Mouse (Mus musculus) limb, embryonic 11.5 days (tissue): ENCODE measurements around the gene Nrp1. TPM values are rescaled to one million over a fixed set of nuclear protein-coding genes. Genes with fewer than 3 reads are reported as not detected.

Source experiments
- ATAC-seq: fragments of 200-750 bp; cut with Nextera tagmentation; 2 replicates; pipeline ENCODE4 v1.8.0; 2017; ENCODE audit warnings: low read depth; ENCODE audit not compliant: insufficient number of reproducible peaks, low FRiP score, low TSS enrichment
- DNase-seq: peaks from one replicate; pipeline ENCODE4 v3.0.0-alpha.2; 2015; ENCODE audit warnings: low spot score
- H3K27ac ChIP-seq: fragments of 300-500 bp; sonication (generic); replicated peaks from 2 replicates; pipeline ENCODE4 v1.5.1; 2014; ENCODE audit warnings: low read depth, mild to moderate bottlenecking, low read length
- H3K27me3 ChIP-seq: fragments of 300-500 bp; sonication (generic); 2 replicates; pipeline ENCODE4 v1.6.1; 2014; ENCODE audit warnings: mild to moderate bottlenecking, low read length, mixed read lengths; ENCODE audit not compliant: control insufficient read depth, insufficient read depth
- H3K36me3 ChIP-seq: fragments of 300-500 bp; sonication (generic); 2 replicates; pipeline ENCODE4 v1.6.1; 2014; ENCODE audit warnings: mild to moderate bottlenecking, low read length, moderate library complexity, mixed read lengths; ENCODE audit not compliant: control insufficient read depth, insufficient read depth
- H3K4me1 ChIP-seq: fragments of 300-500 bp; sonication (generic); 2 replicates; pipeline ENCODE4 v1.6.1; 2014; ENCODE audit warnings: low read length, mixed read lengths; ENCODE audit not compliant: control insufficient read depth, insufficient read depth
- H3K4me2 ChIP-seq: fragments of 300-500 bp; sonication (generic); 2 replicates; pipeline ENCODE4 v1.6.1; 2014; ENCODE audit warnings: low read depth, mild to moderate bottlenecking, moderate library complexity; ENCODE audit not compliant: severe bottlenecking
- H3K4me3 ChIP-seq: fragments of 300-500 bp; sonication (generic); 2 replicates; pipeline ENCODE4 v1.5.1; 2014; ENCODE audit warnings: low read depth, low read length
- H3K9ac ChIP-seq: fragments of 300-500 bp; sonication (generic); 2 replicates; pipeline ENCODE4 v1.6.1; 2014; ENCODE audit warnings: mild to moderate bottlenecking, low read length
- H3K9me3 ChIP-seq: fragments of 300-500 bp; sonication (generic); 2 replicates; pipeline ENCODE4 v1.6.1; 2016; ENCODE audit warnings: low read length; ENCODE audit not compliant: control insufficient read depth
- WGBS: fragments of 180-500 bp; shearing (Covaris S2); extraction: QIAGEN DNeasy Blood & Tissue Kit; methylation state at CpG from one replicate; pipeline ENCODE4 v1.1.7; 2014; 5-methylcytosine and 5-hydroxymethylcytosine counted together
- polyA plus RNA-seq: library from polyadenylated mRNA; unstranded; fragments of >200 nt; fragmentation: Nextera tagmentation; extraction: Ambion mirVana; gene quantifications from 2 replicates; pipeline ENCODE4 v1.2.1, GENCODE M21; 2014

Nrp1 gene
- polyA plus RNA-seq, 1 experiment from 2014 or later = 51.1 TPM

- Histone ChIP-seq H3K27me3 (no peaks in the 10 kb centered on the region), H3K27ac (no peak overlapping the region), H3K4me2 (no peak overlapping the region), H3K4me3 (no peak overlapping the region), H3K4me1 (no peaks in the 10 kb centered on the region), H3K9me3 (no peaks in the 10 kb centered on the region), H3K36me3 (no peaks in the 10 kb centered on the region), H3K9ac (no peak overlapping the region)
- ATAC-seq (no peak), DNase-seq (no peak)
- 91% methylated on average over 6 of the region's 6 CpGs for WGBS
Observed at GRCm38 (mm10) chr8:128373418-128373817, 15.0 kb downstream of the Nrp1 start.

- Histone ChIP-seq H3K27ac (no peak overlapping the region), H3K27me3 (no peaks in the 10 kb centered on the region), H3K4me2 (no peak overlapping the region), H3K9me3 (no peaks in the 10 kb centered on the region), H3K4me3 (no peak overlapping the region), H3K9ac (no peak overlapping the region), H3K4me1 (peaks cover 2% of the 10 kb centered on the region; the same call in 1 of the 2 replicates), H3K36me3 (no peaks in the 10 kb centered on the region)
- no peak for DNase-seq
- WGBS = 88% methylated on average over 4 of the region's 4 CpGs
- ATAC-seq = no peak
Observed at GRCm38 (mm10) chr8:128375291-128375690, 16.9 kb downstream of the Nrp1 start.

- no peak for ATAC-seq
- Histone ChIP-seq H3K9ac (no peak overlapping the region), H3K4me2 (no peak overlapping the region), H3K4me3 (no peak overlapping the region), H3K36me3 (no peaks in the 10 kb centered on the region), H3K27me3 (no peaks in the 10 kb centered on the region), H3K27ac (no peak overlapping the region), H3K9me3 (no peaks in the 10 kb centered on the region), H3K4me1 (peaks cover 7% of the 10 kb centered on the region)
- DNase-seq = no peak
- 72% methylated on average over 3 of the region's 3 CpGs for WGBS
Observed at GRCm38 (mm10) chr8:128383176-128383575, 24.8 kb downstream of the Nrp1 start.

GRCm38 (mm10) chr8:128384366-128384765 is 26.0 kb downstream of the Nrp1 start:
- Histone ChIP-seq H3K36me3 (no peaks in the 10 kb centered on the region), H3K9me3 (no peaks in the 10 kb centered on the region), H3K27ac (no peak overlapping the region), H3K27me3 (no peaks in the 10 kb centered on the region), H3K9ac (no peak overlapping the region), H3K4me1 (peaks cover 7% of the 10 kb centered on the region), H3K4me2 (no peak overlapping the region), H3K4me3 (no peak overlapping the region)
- WGBS = 64% methylated on average over 2 of the region's 2 CpGs
- ATAC-seq (no peak), DNase-seq (no peak)

GRCm38 (mm10) chr8:128384921-128385332 is 26.5 kb downstream of the Nrp1 start:
- H3K27ac ChIP-seq = no peak overlapping the region
- H3K9me3 ChIP-seq = no peaks in the 10 kb centered on the region
- no peak overlapping the region for H3K4me3 ChIP-seq
- H3K9ac ChIP-seq = no peak overlapping the region
- 40% methylated on average over 5 of the region's 5 CpGs for WGBS
- H3K4me1 ChIP-seq = peaks cover 7% of the 10 kb centered on the region
- no peaks in the 10 kb centered on the region for H3K36me3 ChIP-seq
- H3K4me2 ChIP-seq = no peak overlapping the region
- no peak for ATAC-seq
- no peak for DNase-seq
- no peaks in the 10 kb centered on the region for H3K27me3 ChIP-seq

GRCm38 (mm10) chr8:128386963-128387621 is 28.7 kb downstream of the Nrp1 start:
- Histone ChIP-seq H3K9me3 (no peaks in the 10 kb centered on the region), H3K4me3 (no peak overlapping the region), H3K4me2 (no peak overlapping the region), H3K9ac (no peak overlapping the region), H3K36me3 (no peaks in the 10 kb centered on the region), H3K4me1 (peaks cover under 1% of the 10 kb centered on the region; the same call in 1 of the 2 replicates), H3K27ac (no peak overlapping the region), H3K27me3 (no peaks in the 10 kb centered on the region)
- ATAC-seq = no peak
- DNase-seq = no peak
- WGBS = 63% methylated on average over 2 of the region's 2 CpGs

- no peak overlapping the region for H3K4me2 ChIP-seq
- peaks cover 11% of the 10 kb centered on the region for H3K4me1 ChIP-seq
- H3K36me3 ChIP-seq = no peaks in the 10 kb centered on the region
- ATAC-seq = no peak
- H3K9me3 ChIP-seq = no peaks in the 10 kb centered on the region
- DNase-seq = no peak
- no peak overlapping the region for H3K4me3 ChIP-seq
- H3K27ac ChIP-seq = no peak overlapping the region
- H3K27me3 ChIP-seq = no peaks in the 10 kb centered on the region
- no peak overlapping the region for H3K9ac ChIP-seq
Observed at GRCm38 (mm10) chr8:128390759-128391158, 32.4 kb downstream of the Nrp1 start.

GRCm38 (mm10) chr8:128391182-128391760 is 32.9 kb downstream of the Nrp1 start:
- WGBS = 89% methylated on average over 4 of the region's 4 CpGs

More at GRCm38 (mm10) chr8:128391182-128391760, 32.9 kb downstream of the Nrp1 start:
- DNase-seq (no peak), ATAC-seq (no peak)
- Histone ChIP-seq H3K27ac (no peak overlapping the region), H3K9me3 (no peaks in the 10 kb centered on the region), H3K36me3 (no peaks in the 10 kb centered on the region), H3K4me2 (no peak overlapping the region), H3K4me3 (no peak overlapping the region), H3K27me3 (no peaks in the 10 kb centered on the region), H3K4me1 (peaks cover 13% of the 10 kb centered on the region), H3K9ac (no peak overlapping the region)
